Comparison of ENCODE assay signal across 24 mouse cellular contexts in the genomic region with DNA sequence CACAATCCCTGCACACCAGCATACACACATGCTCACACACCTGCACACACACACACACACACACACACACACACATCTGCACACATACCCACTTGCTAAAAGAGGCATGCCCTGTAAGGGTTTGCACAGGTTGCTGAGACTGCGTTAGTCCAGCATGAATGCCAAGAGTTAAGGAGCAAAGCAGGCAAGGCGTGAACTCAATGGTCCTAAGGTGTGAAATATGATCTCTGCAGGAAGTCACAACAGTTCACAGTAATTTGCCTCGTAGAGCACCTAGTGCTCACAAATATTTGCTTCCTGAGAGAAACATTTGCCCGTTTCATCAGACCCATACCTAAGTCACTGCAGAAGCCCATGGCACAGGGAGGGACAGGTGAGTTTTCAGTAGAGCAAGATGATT. TPM values are rescaled to one million over a fixed set of nuclear protein-coding genes. Genes with fewer than 3 reads are reported as not detected.
"Had no signal": no experiment of that assay in that cellular context is flagged by ENCODE, and none has a peak within 500 bp of the region (broad histone marks: within the 10 kb centered on the region; RNA-seq: fewer than 3 reads in every experiment).

No protein-coding gene starts in this region.

- ATAC-seq: forebrain, postnatal 0 days; hindbrain, postnatal 0 days; intestine, embryonic 16.5 days had no signal

- H3K4me3 ChIP-seq: heart, adult 2 months; heart, embryonic 13.5 days; heart, embryonic 15.5 days; hindbrain, embryonic 13.5 days; hindbrain, embryonic 15.5 days; layer of hippocampus, adult 2 months; left cerebral cortex, adult 2 months; limb, embryonic 10.5 days; limb, embryonic 12.5 days had no signal

- H3K9ac ChIP-seq: forebrain, postnatal 0 days; heart, embryonic 13.5 days; heart, embryonic 15.5 days; hindbrain, embryonic 13.5 days; hindbrain, embryonic 15.5 days; limb, embryonic 12.5 days had no signal

- DNase-seq: forebrain, postnatal 0 days; gastrocnemius, postnatal 14 days; gastrocnemius, postnatal 36 days; heart, adult 11 months; heart, adult 2 months; heart, postnatal 14 days; heart, postnatal 36 days; kidney, adult 11 months; kidney, adult 2 months; kidney, adult 9 months; kidney, postnatal 10 days; kidney, postnatal 25 days; kidney, postnatal 4 days had no signal

- H3K27me3 ChIP-seq: heart, embryonic 13.5 days; heart, embryonic 15.5 days; hindbrain, embryonic 13.5 days; hindbrain, embryonic 15.5 days; limb, embryonic 12.5 days had no signal

- H3K27ac ChIP-seq: heart, adult 2 months; heart, embryonic 13.5 days; heart, embryonic 15.5 days; hindbrain, embryonic 13.5 days; hindbrain, embryonic 15.5 days; hindbrain, postnatal 0 days; layer of hippocampus, adult 2 months; left cerebral cortex, adult 2 months; limb, embryonic 10.5 days; limb, embryonic 12.5 days had no signal

- H3K9me3 ChIP-seq: heart, embryonic 13.5 days; heart, embryonic 15.5 days; hindbrain, embryonic 13.5 days; hindbrain, embryonic 15.5 days; limb, embryonic 10.5 days; limb, embryonic 12.5 days had no signal

- H3K4me1 ChIP-seq: heart, embryonic 13.5 days; heart, embryonic 15.5 days; hindbrain, embryonic 13.5 days; hindbrain, embryonic 15.5 days had no signal

- H3K4me2 ChIP-seq: heart, embryonic 11.5 days; heart, embryonic 13.5 days; heart, embryonic 15.5 days; hindbrain, embryonic 13.5 days; hindbrain, embryonic 15.5 days; limb, embryonic 12.5 days had no signal

RNA-seq across cellular contexts. Expression of gene Hspb2, which starts 38.0 kb away (rescaled TPM):
- polyA plus RNA-seq: limb, embryonic 10.5 days had no signal
